ENCODE assay signal across 10 mouse cellular contexts in the genomic region with DNA sequence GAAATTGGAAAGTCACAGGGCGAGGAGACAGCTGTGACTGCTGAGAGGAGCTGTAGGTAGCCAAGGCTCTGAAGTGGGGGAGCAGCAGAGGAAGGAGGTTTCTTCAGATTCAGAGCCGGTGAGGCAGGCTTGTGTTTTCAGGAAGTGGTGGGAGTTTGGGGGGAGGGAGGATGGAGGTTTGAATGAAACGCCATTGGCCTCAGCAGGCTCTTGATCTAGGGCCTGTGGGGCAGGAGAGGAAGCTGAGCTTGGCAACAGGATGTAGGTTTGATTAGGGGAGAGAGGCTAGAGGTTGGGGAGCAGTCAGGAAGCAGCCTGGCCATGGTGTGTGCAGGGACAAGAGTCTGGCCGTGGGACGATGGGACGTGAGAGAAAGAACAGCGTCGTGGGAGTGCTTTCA. TPM values are rescaled to one million over a fixed set of nuclear protein-coding genes. Genes with fewer than 3 reads are reported as not detected.
A peak's percentile ranks its signal among the peaks of the same experiment; 100 is the strongest.
DNase-seq lines count a peak whose midpoint lies in the region; ATAC-seq and TF ChIP-seq lines count a peak whose summit lies in the region.
"Had no signal": no experiment of that assay in that cellular context is flagged by ENCODE, and none has a peak within 500 bp of the region (broad histone marks: within the 10 kb centered on the region; RNA-seq: fewer than 3 reads in every experiment).

No protein-coding gene starts in this region.

- H3K9ac ChIP-seq in intestine, embryonic 15.5 days: no peak overlapping the region

- no peaks in the 10 kb centered on the region for H3K27me3 ChIP-seq in intestine, embryonic 15.5 days (replicated peaks)
- H3K27me3 ChIP-seq: CH12.LX had no signal

- peak overlapping the region; percentile 12; the same call in 1 of the 2 replicates for H3K27ac ChIP-seq in gastrocnemius, adult 2 months
- peak overlapping the region; percentile 84; the same call in 1 of the 2 replicates for H3K27ac ChIP-seq in intestine, embryonic 15.5 days

- TF ChIP-seq CTCF in gastrocnemius, adult 2 months (IDR thresholded peaks at IDR 0.05): no peak

- no peaks in the 10 kb centered on the region for H3K9me3 ChIP-seq in intestine, embryonic 15.5 days

- no peak overlapping the region for H3K4me3 ChIP-seq in gastrocnemius, adult 2 months
- no peak overlapping the region for H3K4me3 ChIP-seq in intestine, embryonic 15.5 days (replicated peaks)

- no peak for DNase-seq in gastrocnemius, adult 2 months
- DNase-seq in gastrocnemius, postnatal 4 days (ENCODE audit: low spot score in 2 of 2): no peak
- DNase-seq in CD4-positive, CD25-positive, alpha-beta regulatory T cell, adult 2 months (ENCODE audit: low read depth, low spot score): peak; percentile 89
- DNase-seq in naive thymus-derived CD4-positive, alpha-beta T cell, adult 2 months (ENCODE audit: low read depth): peak; percentile 91
- DNase-seq in layer of hippocampus, postnatal 36 days: no peak
- DNase-seq in cerebellum, adult 11 months: no peak
- DNase-seq: cerebellum, postnatal 14 days had no signal

- peaks cover 32% of the 10 kb centered on the region for H3K4me1 ChIP-seq in intestine, embryonic 15.5 days (replicated peaks)

- ATAC-seq in intestine, embryonic 15.5 days: no peak
- no peak for ATAC-seq in erythroid progenitor cell, adult 5-6 weeks (replicated peaks; ENCODE audit: low FRiP score, poor library complexity, severe bottlenecking)

- intact Hi-C loops in gastrocnemius, adult 2 months (cut with DNase I): no loop called here

- H3K36me3 ChIP-seq in intestine, embryonic 15.5 days: peaks cover 9% of the 10 kb centered on the region

- H3K4me2 ChIP-seq in intestine, embryonic 15.5 days (replicated peaks): no peak overlapping the region

- 73% methylated on average over 8 of the region's 8 CpGs for WGBS in intestine, embryonic 15.5 days

RNA-seq across cellular contexts. Expression of a gene that starts 4.1 kb away (rescaled TPM):
- 1 to 10 TPM; 1.3 to 1.7 TPM for total RNA-seq in gastrocnemius, adult 2 months (2021)
- total RNA-seq in gastrocnemius, postnatal 4 days (2021): 1 to 10 TPM; 5.5 TPM
- 1.1 and 1.6 TPM in 2 replicates for polyA plus RNA-seq in intestine, embryonic 15.5 days (2015; fragmentation: Nextera tagmentation; extraction: Ambion mirVana)
- not detected in 2 replicates for total RNA-seq in erythroid progenitor cell, adult 5-6 weeks (2015; ENCODE audit: low replicate concordance)
- 0.51 and 2.9 TPM in 2 replicates for total RNA-seq in erythroid progenitor cell, adult 5-6 weeks (2017; ENCODE audit: low replicate concordance)
- total RNA-seq in layer of hippocampus, postnatal 36 days (2021): 10 to 100 TPM; 12.9 to 13.2 TPM

RNA-seq across cellular contexts. Expression of a gene that starts 36.2 kb away (rescaled TPM):
- total RNA-seq in gastrocnemius, adult 2 months (2021): 1 to 10 TPM; 2.9 to 3.7 TPM
- total RNA-seq in gastrocnemius, postnatal 4 days (2021): 1 to 10 TPM; 9.1 to 9.5 TPM
- 32.8 and 35.7 TPM in 2 replicates for polyA plus RNA-seq in intestine, embryonic 15.5 days (2015; fragmentation: Nextera tagmentation; extraction: Ambion mirVana)
- total RNA-seq in erythroid progenitor cell, adult 5-6 weeks (2015; ENCODE audit: low replicate concordance): 4.0 and 9.6 TPM in 2 replicates
- 1.6 and 4.1 TPM in 2 replicates for total RNA-seq in erythroid progenitor cell, adult 5-6 weeks (2017; ENCODE audit: low replicate concordance)
- total RNA-seq in layer of hippocampus, postnatal 36 days (2021): 10 to 100 TPM; 24.5 to 28.7 TPM

RNA-seq across cellular contexts. Expression of a gene that starts 39.1 kb away (rescaled TPM):
- 10 to 100 TPM; 14.8 to 16.0 TPM for total RNA-seq in gastrocnemius, adult 2 months (2021)
- total RNA-seq in gastrocnemius, postnatal 4 days (2021): 10 to 100 TPM; 80.1 to 83.1 TPM
- polyA plus RNA-seq in intestine, embryonic 15.5 days (2015; fragmentation: Nextera tagmentation; extraction: Ambion mirVana): 72.9 and 76.2 TPM in 2 replicates
- 33.2 and 83.8 TPM in 2 replicates for total RNA-seq in erythroid progenitor cell, adult 5-6 weeks (2015; ENCODE audit: low replicate concordance)
- 30.0 and 35.0 TPM in 2 replicates for total RNA-seq in erythroid progenitor cell, adult 5-6 weeks (2017; ENCODE audit: low replicate concordance)
- total RNA-seq in layer of hippocampus, postnatal 36 days (2021): 10 to 100 TPM; 19.5 to 23.9 TPM

RNA-seq across cellular contexts. Expression of a gene that starts 40.0 kb away (rescaled TPM):
- total RNA-seq in gastrocnemius, adult 2 months (2021): 1 to 10 TPM; 3.6 to 4.0 TPM
- total RNA-seq in gastrocnemius, postnatal 4 days (2021): 1 to 10 TPM; 2.5 to 4.9 TPM
- 4.5 and 4.6 TPM in 2 replicates for polyA plus RNA-seq in intestine, embryonic 15.5 days (2015; fragmentation: Nextera tagmentation; extraction: Ambion mirVana)
- 17.6 TPM in 1 of 2 replicates, not detected in the other for total RNA-seq in erythroid progenitor cell, adult 5-6 weeks (2015; ENCODE audit: low replicate concordance)
- 2.9 TPM in 1 of 2 replicates, not detected in the other for total RNA-seq in erythroid progenitor cell, adult 5-6 weeks (2017; ENCODE audit: low replicate concordance)
- total RNA-seq in layer of hippocampus, postnatal 36 days (2021): 10 to 100 TPM in 1 of 2 experiments, 1 to 10 TPM in 1; 9.9 to 11.0 TPM

Comparison
In these comparisons a context has a peak if more than half of its experiments do, and no peak if none do; other contexts are left out.
1. DNase-seq: peak in CD4-positive, CD25-positive, alpha-beta regulatory T cell, adult 2 months (single experiment) and naive thymus-derived CD4-positive, alpha-beta T cell, adult 2 months (single experiment); none in gastrocnemius, adult 2 months (single experiment), gastrocnemius, postnatal 4 days (0 of 2), layer of hippocampus, postnatal 36 days (0 of 2) and cerebellum, adult 11 months (single experiment).